Comparison of ENCODE assay signal across 11 mouse cellular contexts in genomic region chr5:128482617-128483440, GRCm38 (mm10). TPM values are rescaled to one million over a fixed set of nuclear protein-coding genes. Genes with fewer than 3 reads are reported as not detected.
DNase-seq lines count a peak whose midpoint lies in the region; ATAC-seq lines count a peak whose summit lies in the region.
"Had no signal": no experiment of that assay in that cellular context is flagged by ENCODE, and none has a peak within 500 bp of the region (broad histone marks: within the 10 kb centered on the region; RNA-seq: fewer than 3 reads in every experiment).

No protein-coding gene starts in this region.

- no peak overlapping the region for H3K9ac ChIP-seq in heart, embryonic 11.5 days (ENCODE audit: low read depth, low read length)
- peak overlapping the region; percentile 55 for H3K9ac ChIP-seq in forebrain, embryonic 13.5 days
- H3K9ac ChIP-seq in midbrain, embryonic 12.5 days (replicated peaks): peak overlapping the region; percentile 17; the same call in 1 of the 2 replicates

- no peak for ATAC-seq in heart, embryonic 11.5 days (replicated peaks; ENCODE audit: insufficient number of reproducible peaks, low FRiP score, low TSS enrichment)
- no peak for ATAC-seq in forebrain, embryonic 13.5 days
- ATAC-seq in midbrain, embryonic 12.5 days (ENCODE audit: low FRiP score, low read depth): peak; percentile 90

- DNase-seq in heart, adult 8-10 months (ENCODE audit: low spot score): no peak
- DNase-seq in Muller cell, postnatal 12 days (ENCODE audit: inconsistent ontology term): peak; percentile 34
- DNase-seq in urinary bladder, postnatal 14 days (ENCODE audit: low spot score): no peak
- no peak for DNase-seq in spleen, adult 18-20 months
- no peak for DNase-seq in thymus, postnatal 10 days (ENCODE audit: low spot score in 2 of 2)

- no peak overlapping the region for H3K27ac ChIP-seq in heart, embryonic 11.5 days (ENCODE audit: low read depth, low read length)
- no peak overlapping the region; the same call in 1 of the 2 replicates for H3K27ac ChIP-seq in forebrain, embryonic 13.5 days
- peak overlapping the region; percentile 75 for H3K27ac ChIP-seq in midbrain, embryonic 12.5 days (replicated peaks)
- H3K27ac ChIP-seq: macrophage had no signal

- H3K4me3 ChIP-seq in heart, embryonic 11.5 days (ENCODE audit: low read depth, low read length): peak overlapping the region; percentile 13
- H3K4me3 ChIP-seq in forebrain, embryonic 13.5 days: peak overlapping the region; percentile 32
- H3K4me3 ChIP-seq in midbrain, embryonic 12.5 days: peak overlapping the region; percentile 27

- H3K4me1 ChIP-seq in heart, embryonic 11.5 days (ENCODE audit: control insufficient read depth, insufficient read depth, low read length): no peaks in the 10 kb centered on the region
- H3K4me1 ChIP-seq in forebrain, embryonic 13.5 days: peaks cover 14% of the 10 kb centered on the region
- peaks cover 17% of the 10 kb centered on the region for H3K4me1 ChIP-seq in midbrain, embryonic 12.5 days

- H3K4me2 ChIP-seq in heart, embryonic 11.5 days: peak overlapping the region; percentile 46
- H3K4me2 ChIP-seq in forebrain, embryonic 13.5 days: peak overlapping the region; percentile 63
- H3K4me2 ChIP-seq in midbrain, embryonic 12.5 days (replicated peaks): peak overlapping the region; percentile 54

- no peaks in the 10 kb centered on the region for H3K9me3 ChIP-seq in heart, embryonic 11.5 days (replicated peaks; ENCODE audit: control insufficient read depth, low read length)
- no peaks in the 10 kb centered on the region; the same call in 1 of the 2 replicates for H3K9me3 ChIP-seq in forebrain, embryonic 13.5 days (replicated peaks)
- H3K9me3 ChIP-seq in midbrain, embryonic 12.5 days: peaks cover 4% of the 10 kb centered on the region; the same call in 1 of the 2 replicates

- H3K36me3 ChIP-seq in heart, embryonic 11.5 days (ENCODE audit: control insufficient read depth, insufficient read depth, low read length): no peaks in the 10 kb centered on the region
- no peaks in the 10 kb centered on the region for H3K36me3 ChIP-seq in forebrain, embryonic 13.5 days (ENCODE audit: poor library complexity, severe bottlenecking)
- H3K36me3 ChIP-seq in midbrain, embryonic 12.5 days: no peaks in the 10 kb centered on the region

- H3K27me3 ChIP-seq in heart, embryonic 11.5 days (ENCODE audit: control insufficient read depth, insufficient read depth, low read length): peaks cover 17% of the 10 kb centered on the region
- H3K27me3 ChIP-seq in forebrain, embryonic 13.5 days: peaks cover 5% of the 10 kb centered on the region; the same call in 1 of the 2 replicates
- H3K27me3 ChIP-seq in midbrain, embryonic 12.5 days: peaks cover 15% of the 10 kb centered on the region
- H3K27me3 ChIP-seq: CH12.LX had no signal

- 7% methylated on average over 20 of the region's 20 CpGs for WGBS in heart, embryonic 11.5 days (ENCODE audit: insufficient replicate concordance)
- WGBS in forebrain, embryonic 13.5 days: 2% methylated on average over 20 of the region's 20 CpGs
- WGBS in midbrain, embryonic 12.5 days: 1% methylated on average over 20 of the region's 20 CpGs

RNA-seq across cellular contexts. Expression of gene Tmem132d, which starts 50.0 kb away (rescaled TPM):
- 0.07 and 0.08 TPM in 2 replicates for polyA plus RNA-seq in heart, embryonic 11.5 days (2014; fragmentation: Nextera tagmentation; extraction: Ambion mirVana)
- not detected for total RNA-seq in heart, adult 8-10 months (2022)
- polyA plus RNA-seq in forebrain, embryonic 13.5 days (2015; fragmentation: Nextera tagmentation; extraction: Ambion mirVana): 0.57 TPM in 2 replicates
- 0.64 and 0.70 TPM in 2 replicates for polyA plus RNA-seq in midbrain, embryonic 12.5 days (2016; fragmentation: Nextera tagmentation; extraction: Ambion mirVana)
- total RNA-seq: CH12.LX; common myeloid progenitor, adult 5-6 weeks had no signal
- polyA plus RNA-seq: macrophage had no signal
